Mouse (Mus musculus): ENCODE results near the gene Rbfox1.

GRCm38 (mm10) chr16:6557726-6558125, 672.6 kb downstream of the Rbfox1 start:
- no peak for TF ChIP-seq EP300 (optimal IDR thresholded peaks at IDR 0.05)
- no peak for TF ChIP-seq CTCF (IDR thresholded peaks at IDR 0.05; ENCODE audit: low read depth)
